Mouse (Mus musculus): Measurements from ENCODE around the gene Slc39a13. TPM values are rescaled to one million over a fixed set of nuclear protein-coding genes. Genes with fewer than 3 reads are reported as not detected.

The Slc39a13 gene
- polyA plus RNA-seq, 1 experiment = 101 TPM

- Histone ChIP-seq H3K4me3 (replicated peaks; ENCODE audit: extremely low read depth, low read depth, low read length) (peak overlapping the region; percentile 50), H3K4me1 (ENCODE audit: control insufficient read depth, insufficient read depth, low read length) (peaks cover 3% of the 10 kb centered on the region; the same call in 1 of the 2 replicates)
- DNase-seq = no peak
- TF ChIP-seq POLR2A (IDR thresholded peaks at IDR 0.05; ENCODE audit: borderline replicate concordance, extremely low read depth, low read depth, low read length) (no peak), CTCF (IDR thresholded peaks at IDR 0.05; ENCODE audit: insufficient read depth, low read length) (no peak)
- 61% methylated on average over 14 of the region's 14 CpGs for WGBS
Measured at GRCm38 (mm10) chr2:91096524-91096923, 26.3 kb upstream of the Slc39a13 start.

GRCm38 (mm10) chr2:91090827-91091226 is 20.6 kb upstream of the Slc39a13 start:
- Histone ChIP-seq H3K4me3 (replicated peaks; ENCODE audit: extremely low read depth, low read depth, low read length) (no peak overlapping the region), H3K4me1 (ENCODE audit: control insufficient read depth, insufficient read depth, low read length) (no peaks in the 10 kb centered on the region)
- TF ChIP-seq POLR2A (IDR thresholded peaks at IDR 0.05; ENCODE audit: borderline replicate concordance, extremely low read depth, low read depth, low read length) = no peak
- 67% methylated on average over 6 of the region's 6 CpGs for WGBS
- no peak for DNase-seq

- DNase-seq = no peak
- no peaks in the 10 kb centered on the region for H3K4me1 ChIP-seq (ENCODE audit: control insufficient read depth, insufficient read depth, low read length)
- H3K4me3 ChIP-seq (replicated peaks; ENCODE audit: extremely low read depth, low read depth, low read length) = no peak overlapping the region
- no peak for TF ChIP-seq CTCF (IDR thresholded peaks at IDR 0.05; ENCODE audit: insufficient read depth, low read length)
- no peak for TF ChIP-seq POLR2A (IDR thresholded peaks at IDR 0.05; ENCODE audit: borderline replicate concordance, extremely low read depth, low read depth, low read length)
- 51% methylated on average over 6 of the region's 6 CpGs for WGBS
Measured at GRCm38 (mm10) chr2:91090208-91090607, 20.0 kb upstream of the Slc39a13 start.

GRCm38 (mm10) chr2:91088987-91089386 is 18.8 kb upstream of the Slc39a13 start:
- no peaks in the 10 kb centered on the region for H3K4me1 ChIP-seq (ENCODE audit: control insufficient read depth, insufficient read depth, low read length)
- 74% methylated on average over 9 of the region's 9 CpGs for WGBS
- no peak for TF ChIP-seq POLR2A (IDR thresholded peaks at IDR 0.05; ENCODE audit: borderline replicate concordance, extremely low read depth, low read depth, low read length)
- TF ChIP-seq CTCF (IDR thresholded peaks at IDR 0.05; ENCODE audit: insufficient read depth, low read length) = no peak
- DNase-seq = no peak
- no peak overlapping the region for H3K4me3 ChIP-seq (replicated peaks; ENCODE audit: extremely low read depth, low read depth, low read length)

- H3K4me1 ChIP-seq (ENCODE audit: control insufficient read depth, insufficient read depth, low read length) = peaks cover 7% of the 10 kb centered on the region
- WGBS = 77% methylated on average over 9 of the region's 9 CpGs
- DNase-seq = no peak
- no peak overlapping the region for H3K4me3 ChIP-seq (replicated peaks; ENCODE audit: extremely low read depth, low read depth, low read length)
- no peak for TF ChIP-seq CTCF (IDR thresholded peaks at IDR 0.05; ENCODE audit: insufficient read depth, low read length)
- TF ChIP-seq POLR2A (IDR thresholded peaks at IDR 0.05; ENCODE audit: borderline replicate concordance, extremely low read depth, low read depth, low read length) = no peak
Measured at GRCm38 (mm10) chr2:91087453-91087852, 17.2 kb upstream of the Slc39a13 start.

- Histone ChIP-seq H3K4me1 (ENCODE audit: control insufficient read depth, insufficient read depth, low read length) (peaks cover 8% of the 10 kb centered on the region), H3K4me3 (replicated peaks; ENCODE audit: extremely low read depth, low read depth, low read length) (no peak overlapping the region)
- DNase-seq = no peak
- no peak for TF ChIP-seq POLR2A (IDR thresholded peaks at IDR 0.05; ENCODE audit: borderline replicate concordance, extremely low read depth, low read depth, low read length)
- TF ChIP-seq CTCF (IDR thresholded peaks at IDR 0.05; ENCODE audit: insufficient read depth, low read length) = no peak
- 72% methylated on average over 9 of the region's 9 CpGs for WGBS
Measured at GRCm38 (mm10) chr2:91086392-91087237, 16.4 kb upstream of the Slc39a13 start.

- no peak for DNase-seq
- WGBS = 88% methylated on average over 14 of the region's 14 CpGs
- Histone ChIP-seq H3K4me3 (replicated peaks; ENCODE audit: extremely low read depth, low read depth, low read length) (no peak overlapping the region), H3K4me1 (ENCODE audit: control insufficient read depth, insufficient read depth, low read length) (peaks cover 8% of the 10 kb centered on the region)
- TF ChIP-seq CTCF (IDR thresholded peaks at IDR 0.05; ENCODE audit: insufficient read depth, low read length) = no peak
Measured at GRCm38 (mm10) chr2:91085494-91086391, 15.5 kb upstream of the Slc39a13 start.

GRCm38 (mm10) chr2:91084179-91084820 is 14.1 kb upstream of the Slc39a13 start:
- peak; percentile 8; the same call in 1 of the 2 replicates for TF ChIP-seq POLR2A (IDR thresholded peaks at IDR 0.05; ENCODE audit: borderline replicate concordance, extremely low read depth, low read depth, low read length)
- no peak for TF ChIP-seq CTCF (IDR thresholded peaks at IDR 0.05; ENCODE audit: insufficient read depth, low read length)
- DNase-seq = peak; percentile 28
- peaks cover 8% of the 10 kb centered on the region for H3K4me1 ChIP-seq (ENCODE audit: control insufficient read depth, insufficient read depth, low read length)
- 79% methylated on average over 15 of the region's 15 CpGs for WGBS
- H3K4me3 ChIP-seq (replicated peaks; ENCODE audit: extremely low read depth, low read depth, low read length) = no peak overlapping the region

- no peak for DNase-seq
- Histone ChIP-seq H3K4me3 (replicated peaks; ENCODE audit: extremely low read depth, low read depth, low read length) (peak overlapping the region; percentile 40), H3K4me1 (ENCODE audit: control insufficient read depth, insufficient read depth, low read length) (peaks cover 10% of the 10 kb centered on the region)
- 78% methylated on average over 1 of the region's 1 CpGs for WGBS
- TF ChIP-seq CTCF (IDR thresholded peaks at IDR 0.05; ENCODE audit: insufficient read depth, low read length) (no peak), POLR2A (IDR thresholded peaks at IDR 0.05; ENCODE audit: borderline replicate concordance, extremely low read depth, low read depth, low read length) (no peak)
Measured at GRCm38 (mm10) chr2:91083366-91083940, 13.2 kb upstream of the Slc39a13 start.

Measured in lung, adult 2 months (tissue).